Mouse (Mus musculus): ENCODE results near the gene Ppm1b. TPM values are rescaled to one million over a fixed set of nuclear protein-coding genes. Genes with fewer than 3 reads are reported as not detected.
"Not testable (repeated sequence)": the region's sequence is repeated elsewhere in the genome, so short reads cannot be mapped to it uniquely, and the experiment has no call there.

The Ppm1b gene
- 90.7 and 101 TPM in 2 replicates for polyA plus RNA-seq (2014; fragmentation: Nextera tagmentation; extraction: Ambion mirVana)

GRCm38 (mm10) chr17:84956441-84956840, at the start of gene Ppm1b:
Gene Ppm1b, plus strand, starts transcription at chr17:84956741.
- no peak for DNase-seq (ENCODE audit: low spot score)
- H3K27me3 ChIP-seq (ENCODE audit: control insufficient read depth, insufficient read depth, low read length): no peaks in the 10 kb centered on the region
- H3K9me3 ChIP-seq (ENCODE audit: control insufficient read depth, low read length): no peaks in the 10 kb centered on the region
- H3K4me2 ChIP-seq (replicated peaks; ENCODE audit: low read depth, low read length): peak within 1 kb of the TSS; percentile 47
- 33% methylated on average over 9 of the region's 9 CpGs for WGBS
- H3K36me3 ChIP-seq (ENCODE audit: control insufficient read depth, insufficient read depth, low read length): no peaks in the 10 kb centered on the region
- ATAC-seq (ENCODE audit: low FRiP score): no peak
- peak within 1 kb of the TSS; percentile 98 for H3K4me3 ChIP-seq (ENCODE audit: low read depth, low read length)
- H3K4me1 ChIP-seq (replicated peaks; ENCODE audit: control insufficient read depth, insufficient read depth, low read length): no peaks in the 10 kb centered on the region; the same call in 1 of the 2 replicates
- peak within 1 kb of the TSS; percentile 57 for H3K9ac ChIP-seq (ENCODE audit: low read depth, low read length)
- peak within 1 kb of the TSS; percentile 79 for H3K27ac ChIP-seq (ENCODE audit: low read depth, low read length)

GRCm38 (mm10) chr17:84921666-84922376, 34.7 kb upstream of the Ppm1b start:
- WGBS: 90% methylated on average over 19 of the region's 19 CpGs
- H3K4me3 ChIP-seq (ENCODE audit: low read depth, low read length): no peak overlapping the region
- DNase-seq (ENCODE audit: low spot score) (no peak), ATAC-seq (ENCODE audit: low FRiP score) (no peak)
- H3K4me1 ChIP-seq (replicated peaks; ENCODE audit: control insufficient read depth, insufficient read depth, low read length): no peaks in the 10 kb centered on the region
- no peaks in the 10 kb centered on the region for H3K27me3 ChIP-seq (ENCODE audit: control insufficient read depth, insufficient read depth, low read length)
- no peak overlapping the region for H3K27ac ChIP-seq (ENCODE audit: low read depth, low read length)
- H3K4me2 ChIP-seq (replicated peaks; ENCODE audit: low read depth, low read length): no peak overlapping the region
- H3K36me3 ChIP-seq (ENCODE audit: control insufficient read depth, insufficient read depth, low read length): no peaks in the 10 kb centered on the region
- H3K9me3 ChIP-seq (ENCODE audit: control insufficient read depth, low read length): no peaks in the 10 kb centered on the region
- no peak overlapping the region for H3K9ac ChIP-seq (ENCODE audit: low read depth, low read length)

GRCm38 (mm10) chr17:84924779-84925178, 31.8 kb upstream of the Ppm1b start:
- no peaks in the 10 kb centered on the region for H3K27me3 ChIP-seq (ENCODE audit: control insufficient read depth, insufficient read depth, low read length)
- no peaks in the 10 kb centered on the region for H3K4me1 ChIP-seq (replicated peaks; ENCODE audit: control insufficient read depth, insufficient read depth, low read length)
- H3K4me3 ChIP-seq (ENCODE audit: low read depth, low read length): no peak overlapping the region
- DNase-seq (ENCODE audit: low spot score) (no peak), ATAC-seq (ENCODE audit: low FRiP score) (no peak)
- H3K27ac ChIP-seq (ENCODE audit: low read depth, low read length): no peak overlapping the region
- no peak overlapping the region for H3K4me2 ChIP-seq (replicated peaks; ENCODE audit: low read depth, low read length)
- no peaks in the 10 kb centered on the region for H3K9me3 ChIP-seq (ENCODE audit: control insufficient read depth, low read length)
- no peak overlapping the region for H3K9ac ChIP-seq (ENCODE audit: low read depth, low read length)
- H3K36me3 ChIP-seq (ENCODE audit: control insufficient read depth, insufficient read depth, low read length): no peaks in the 10 kb centered on the region
- 87% methylated on average over 5 of the region's 5 CpGs for WGBS

- no peak overlapping the region for H3K4me2 ChIP-seq (replicated peaks; ENCODE audit: low read depth, low read length)
- H3K27ac ChIP-seq (ENCODE audit: low read depth, low read length): no peak overlapping the region
- no peaks in the 10 kb centered on the region for H3K36me3 ChIP-seq (ENCODE audit: control insufficient read depth, insufficient read depth, low read length)
- no peak overlapping the region for H3K9ac ChIP-seq (ENCODE audit: low read depth, low read length)
- ATAC-seq (ENCODE audit: low FRiP score) (no peak), DNase-seq (ENCODE audit: low spot score) (no peak)
- H3K27me3 ChIP-seq (ENCODE audit: control insufficient read depth, insufficient read depth, low read length): no peaks in the 10 kb centered on the region
- no peaks in the 10 kb centered on the region for H3K4me1 ChIP-seq (replicated peaks; ENCODE audit: control insufficient read depth, insufficient read depth, low read length)
- H3K9me3 ChIP-seq (ENCODE audit: control insufficient read depth, low read length): no peaks in the 10 kb centered on the region; the same call in 1 of the 2 replicates
- WGBS: 52% methylated on average over 5 of the region's 5 CpGs
- H3K4me3 ChIP-seq (ENCODE audit: low read depth, low read length): no peak overlapping the region
Observed at GRCm38 (mm10) chr17:84926233-84926632, 30.3 kb upstream of the Ppm1b start.

GRCm38 (mm10) chr17:84927580-84927979, 29.0 kb upstream of the Ppm1b start:
- no peak overlapping the region for H3K9ac ChIP-seq (ENCODE audit: low read depth, low read length)
- 76% methylated on average over 5 of the region's 5 CpGs for WGBS
- H3K9me3 ChIP-seq (ENCODE audit: control insufficient read depth, low read length): no peaks in the 10 kb centered on the region; the same call in 1 of the 2 replicates
- no peaks in the 10 kb centered on the region for H3K27me3 ChIP-seq (ENCODE audit: control insufficient read depth, insufficient read depth, low read length)
- no peak for DNase-seq (ENCODE audit: low spot score)
- H3K27ac ChIP-seq (ENCODE audit: low read depth, low read length): no peak overlapping the region
- no peak for ATAC-seq (ENCODE audit: low FRiP score)
- H3K36me3 ChIP-seq (ENCODE audit: control insufficient read depth, insufficient read depth, low read length): no peaks in the 10 kb centered on the region
- H3K4me3 ChIP-seq (ENCODE audit: low read depth, low read length): no peak overlapping the region
- no peaks in the 10 kb centered on the region for H3K4me1 ChIP-seq (replicated peaks; ENCODE audit: control insufficient read depth, insufficient read depth, low read length)
- no peak overlapping the region for H3K4me2 ChIP-seq (replicated peaks; ENCODE audit: low read depth, low read length)

GRCm38 (mm10) chr17:84932943-84933342, 23.6 kb upstream of the Ppm1b start:
- Histone ChIP-seq H3K36me3 (ENCODE audit: control insufficient read depth, insufficient read depth, low read length) (no peaks in the 10 kb centered on the region), H3K27ac (ENCODE audit: low read depth, low read length) (no peak overlapping the region), H3K9me3 (ENCODE audit: control insufficient read depth, low read length) (no peaks in the 10 kb centered on the region; the same call in 1 of the 2 replicates), H3K27me3 (ENCODE audit: control insufficient read depth, insufficient read depth, low read length) (no peaks in the 10 kb centered on the region), H3K9ac (ENCODE audit: low read depth, low read length) (no peak overlapping the region), H3K4me1 (replicated peaks; ENCODE audit: control insufficient read depth, insufficient read depth, low read length) (no peaks in the 10 kb centered on the region), H3K4me3 (ENCODE audit: low read depth, low read length) (no peak overlapping the region), H3K4me2 (replicated peaks; ENCODE audit: low read depth, low read length) (no peak overlapping the region)
- ATAC-seq (ENCODE audit: low FRiP score) (no peak), DNase-seq (ENCODE audit: low spot score) (no peak)
- 94% methylated on average over 7 of the region's 7 CpGs for WGBS

GRCm38 (mm10) chr17:84933968-84934367, 22.6 kb upstream of the Ppm1b start:
- Histone ChIP-seq H3K9me3 (ENCODE audit: control insufficient read depth, low read length) (no peaks in the 10 kb centered on the region; the same call in 1 of the 2 replicates), H3K27ac (ENCODE audit: low read depth, low read length) (no peak overlapping the region), H3K4me3 (ENCODE audit: low read depth, low read length) (no peak overlapping the region), H3K4me1 (replicated peaks; ENCODE audit: control insufficient read depth, insufficient read depth, low read length) (no peaks in the 10 kb centered on the region), H3K27me3 (ENCODE audit: control insufficient read depth, insufficient read depth, low read length) (no peaks in the 10 kb centered on the region), H3K36me3 (ENCODE audit: control insufficient read depth, insufficient read depth, low read length) (no peaks in the 10 kb centered on the region), H3K9ac (ENCODE audit: low read depth, low read length) (no peak overlapping the region), H3K4me2 (replicated peaks; ENCODE audit: low read depth, low read length) (no peak overlapping the region)
- 72% methylated on average over 5 of the region's 5 CpGs for WGBS
- DNase-seq (ENCODE audit: low spot score): no peak
- no peak for ATAC-seq (ENCODE audit: low FRiP score)

GRCm38 (mm10) chr17:84935620-84936019, 20.9 kb upstream of the Ppm1b start:
- not testable (repeated sequence) for H3K27ac ChIP-seq (ENCODE audit: low read depth, low read length); H3K9me3 ChIP-seq (ENCODE audit: control insufficient read depth, low read length); H3K4me2 ChIP-seq (replicated peaks; ENCODE audit: low read depth, low read length); DNase-seq (ENCODE audit: low spot score); H3K9ac ChIP-seq (ENCODE audit: low read depth, low read length); H3K36me3 ChIP-seq (ENCODE audit: control insufficient read depth, insufficient read depth, low read length); H3K4me3 ChIP-seq (ENCODE audit: low read depth, low read length); H3K4me1 ChIP-seq (replicated peaks; ENCODE audit: control insufficient read depth, insufficient read depth, low read length); H3K27me3 ChIP-seq (ENCODE audit: control insufficient read depth, insufficient read depth, low read length); ATAC-seq (ENCODE audit: low FRiP score)
- WGBS: 64% methylated on average over 4 of the region's 4 CpGs

- WGBS: 67% methylated on average over 9 of the region's 9 CpGs
- no peaks in the 10 kb centered on the region for H3K27me3 ChIP-seq (ENCODE audit: control insufficient read depth, insufficient read depth, low read length)
- H3K27ac ChIP-seq (ENCODE audit: low read depth, low read length): no peak overlapping the region
- no peaks in the 10 kb centered on the region; the same call in 1 of the 2 replicates for H3K9me3 ChIP-seq (ENCODE audit: control insufficient read depth, low read length)
- no peak for ATAC-seq (ENCODE audit: low FRiP score)
- H3K4me1 ChIP-seq (replicated peaks; ENCODE audit: control insufficient read depth, insufficient read depth, low read length): no peaks in the 10 kb centered on the region
- no peak for DNase-seq (ENCODE audit: low spot score)
- no peak overlapping the region for H3K4me2 ChIP-seq (replicated peaks; ENCODE audit: low read depth, low read length)
- no peaks in the 10 kb centered on the region for H3K36me3 ChIP-seq (ENCODE audit: control insufficient read depth, insufficient read depth, low read length)
- H3K4me3 ChIP-seq (ENCODE audit: low read depth, low read length): no peak overlapping the region
- H3K9ac ChIP-seq (ENCODE audit: low read depth, low read length): no peak overlapping the region
Observed at GRCm38 (mm10) chr17:84936301-84936700, 20.2 kb upstream of the Ppm1b start.
